Mouse (Mus musculus) CH12.LX (cell line): Measurements from ENCODE around the gene Zhx3. TPM values are rescaled to one million over a fixed set of nuclear protein-coding genes. Genes with fewer than 3 reads are reported as not detected.

Source experiments
- DNase-seq: peaks from one replicate; pipeline ENCODE4 v3.0.0-alpha.2; 2013; ENCODE audit errors: extremely low read depth
- H3K27ac ChIP-seq: 2 replicates; pipeline ENCODE4 v1.5.1; 2012; ENCODE audit warnings: low read depth, mild to moderate bottlenecking, control low read depth, moderate library complexity; ENCODE audit not compliant: insufficient read depth
- H3K27me3 ChIP-seq: replicated peaks from 2 replicates; pipeline ENCODE3; 2012; ENCODE audit warnings: inconsistent platforms
- H3K36me3 ChIP-seq, 2 experiments: replicated peaks in 1 of 2; 2 replicates each; pipeline versions ENCODE3 to v1.6.1; 2012; ENCODE audit warnings: inconsistent platforms in 1 of 2, low read length in 1 of 2, mild to moderate bottlenecking in 1 of 2, mixed read lengths in 1 of 2, moderate library complexity in 1 of 2; ENCODE audit not compliant: control insufficient read depth in 1 of 2, insufficient read depth in 1 of 2
- H3K4me1 ChIP-seq, 2 experiments: 2 replicates each; pipeline ENCODE4 v1.6.1; 2012; ENCODE audit warnings: inconsistent platforms in 1 of 2, moderate library complexity in 1 of 2; ENCODE audit not compliant: insufficient read depth in 2 of 2, control insufficient read depth in 1 of 2
- H3K4me2 ChIP-seq: 2 replicates; pipeline ENCODE4 v1.6.1; 2012; ENCODE audit warnings: low read depth, mild to moderate bottlenecking, control low read depth; ENCODE audit not compliant: poor library complexity, insufficient read depth, severe bottlenecking
- H3K4me3 ChIP-seq, 3 experiments: fragments of 150-350 bp in 1 of 3; sonication (generic) in 1 of 3; replicated peaks in 1 of 3; 2 replicates each; pipeline versions ENCODE3 to v1.5.1; 2011 to 2012; ENCODE audit warnings: low read depth in 2 of 3, low read length in 2 of 3, mild to moderate bottlenecking in 2 of 3, moderate library complexity in 2 of 3, control low read depth in 1 of 3, improper control_type of control experiment in 1 of 3, inconsistent platforms in 1 of 3, mixed read lengths in 1 of 3; ENCODE audit not compliant: poor library complexity in 1 of 3
- H3K79me2 ChIP-seq: replicated peaks from 2 replicates; pipeline ENCODE4 v1.6.1; 2012; ENCODE audit warnings: mild to moderate bottlenecking, moderate library complexity; ENCODE audit not compliant: control insufficient read depth, poor library complexity, insufficient read depth, severe bottlenecking; ENCODE audit errors: extremely low read depth
- H3K9ac ChIP-seq: 2 replicates; pipeline ENCODE4 v1.6.1; 2012; ENCODE audit warnings: low read depth, mild to moderate bottlenecking, control low read depth, moderate library complexity; ENCODE audit not compliant: insufficient read depth
- H3K9me3 ChIP-seq: replicated peaks from 2 replicates; pipeline ENCODE3; 2012; ENCODE audit warnings: low read length, inconsistent platforms, mixed read lengths
- BHLHE40 ChIP-seq: IDR thresholded peaks from 2 replicates; pipeline ENCODE4 v1.6.1; 2011; ENCODE audit warnings: mild to moderate bottlenecking, low read depth, low read length, improper control_type of control experiment
- CHD1 ChIP-seq: IDR thresholded peaks from 2 replicates; pipeline ENCODE4 v1.6.1; 2012; ENCODE audit warnings: low read depth, low read length, improper control_type of control experiment, inconsistent platforms
- CHD2 ChIP-seq: IDR thresholded peaks from 2 replicates; pipeline ENCODE4 v1.6.1; 2011; ENCODE audit warnings: low read length, improper control_type of control experiment
- CTCF ChIP-seq, 2 experiments: IDR thresholded peaks in 1 of 2; conservative IDR thresholded peaks in 1 of 2; 2 replicates each; pipeline ENCODE4 v1.5.1; 2011 to 2012; ENCODE audit warnings: low read depth in 2 of 2, low read length in 2 of 2, improper control_type of control experiment in 1 of 2, inconsistent platforms in 1 of 2, mild to moderate bottlenecking in 1 of 2, moderate library complexity in 1 of 2
- E2F4 ChIP-seq: IDR thresholded peaks from 2 replicates; pipeline ENCODE4 v1.6.1; 2011; ENCODE audit warnings: low read depth, low read length, improper control_type of control experiment; ENCODE audit not compliant: insufficient replicate concordance
- ELF1 ChIP-seq: IDR thresholded peaks from 2 replicates; pipeline ENCODE4 v1.6.1; 2014; ENCODE audit warnings: low read depth, mild to moderate bottlenecking, inconsistent platforms, low read length, improper control_type of control experiment
- EP300 ChIP-seq: IDR thresholded peaks from 2 replicates; pipeline ENCODE4 v1.6.1; 2011; ENCODE audit warnings: low read length, improper control_type of control experiment
- HCFC1 ChIP-seq: IDR thresholded peaks from 2 replicates; pipeline ENCODE4 v1.6.1; 2012; ENCODE audit warnings: low read depth, mild to moderate bottlenecking, inconsistent platforms, low read length, improper control_type of control experiment
- IRF4 ChIP-seq: IDR thresholded peaks from 2 replicates; pipeline ENCODE4 v1.6.1; 2014; ENCODE audit warnings: low read depth, mild to moderate bottlenecking, inconsistent platforms, low read length, improper control_type of control experiment
- JUN ChIP-seq: IDR thresholded peaks from 2 replicates; pipeline ENCODE4 v1.6.1; 2011; ENCODE audit warnings: low read depth, mild to moderate bottlenecking, low read length, improper control_type of control experiment, moderate library complexity; ENCODE audit not compliant: insufficient read depth
- JUND ChIP-seq: conservative IDR thresholded peaks from 2 replicates; pipeline ENCODE4 v1.6.1; 2011; ENCODE audit warnings: low read depth, low read length, improper control_type of control experiment
- KAT2A ChIP-seq: IDR thresholded peaks from 2 replicates; pipeline ENCODE4 v1.6.1; 2012; ENCODE audit warnings: low read length, improper control_type of control experiment, inconsistent platforms; ENCODE audit not compliant: insufficient replicate concordance
- MAFK ChIP-seq: IDR thresholded peaks from 2 replicates; pipeline ENCODE4 v1.6.1; 2011; ENCODE audit warnings: low read length, improper control_type of control experiment; ENCODE audit not compliant: insufficient replicate concordance
- MAX ChIP-seq: IDR thresholded peaks from 2 replicates; pipeline ENCODE4 v1.6.1; 2011; ENCODE audit warnings: low read length, improper control_type of control experiment
- MAZ ChIP-seq: IDR thresholded peaks from 2 replicates; pipeline ENCODE4 v1.6.1; 2012; ENCODE audit warnings: low read depth, mild to moderate bottlenecking, inconsistent platforms, low read length, improper control_type of control experiment, moderate library complexity
- NELFE ChIP-seq: IDR thresholded peaks from 2 replicates; pipeline ENCODE4 v1.6.1; 2011; ENCODE audit warnings: low read depth, low read length, improper control_type of control experiment
- POLR2A ChIP-seq: IDR thresholded peaks from 2 replicates; pipeline ENCODE4 v1.6.1; 2011; ENCODE audit warnings: low read depth, mild to moderate bottlenecking, improper control_type of control experiment, low read length
- SIN3A ChIP-seq: IDR thresholded peaks from 2 replicates; pipeline ENCODE4 v1.6.1; 2012; ENCODE audit warnings: low read length, improper control_type of control experiment, inconsistent platforms
- SMC3 ChIP-seq: IDR thresholded peaks from 2 replicates; pipeline ENCODE4 v1.6.1; 2011; ENCODE audit warnings: low read depth, low read length, improper control_type of control experiment
- TBP ChIP-seq: conservative IDR thresholded peaks from 2 replicates; pipeline ENCODE4 v1.6.1; 2011; ENCODE audit warnings: low read depth, low read length, improper control_type of control experiment
- USF2 ChIP-seq: conservative IDR thresholded peaks from 2 replicates; pipeline ENCODE4 v1.6.1; 2011; ENCODE audit warnings: low read depth, low read length, improper control_type of control experiment
- ZC3H11A ChIP-seq: IDR thresholded peaks from 2 replicates; pipeline ENCODE4 v1.6.1; 2012; ENCODE audit warnings: low read depth, mild to moderate bottlenecking, inconsistent platforms, low read length, improper control_type of control experiment
- ZMIZ1 ChIP-seq: IDR thresholded peaks from 2 replicates; pipeline ENCODE4 v1.6.1; 2012; ENCODE audit warnings: low read depth, mild to moderate bottlenecking, inconsistent platforms, low read length, improper control_type of control experiment
- dilution Hi-C: fragments of 300-500 bp; cut with MboI; formaldehyde crosslinking; loops from 2 replicates; pipeline ENCODE4 v1.14.3; 2020; ENCODE audit warnings: low sequenced_read_pairs; ENCODE audit not compliant: extremely low pct_unique_long_range_greater_than_20kb, extremely low pct_ligation_motif_present
- in situ Hi-C: fragments of 300-500 bp; cut with MboI; formaldehyde crosslinking; loops from 3 replicates; pipeline ENCODE4 v1.14.3; 2019; ENCODE audit warnings: low sequenced_read_pairs, low pct_ligation_motif_present, low pct_unique_long_range_greater_than_20kb, mixed read lengths
- polyA plus RNA-seq: library from polyadenylated mRNA; unstranded; fragments of >175 nt; gene quantifications from 2 replicates; pipeline ENCODE4 v1.2.1, GENCODE M21; 2012; ENCODE audit warnings: low read depth; ENCODE audit not compliant: insufficient read length
- total RNA-seq, 2 experiments: library from RNA; depleted of rRNA; stranded (reverse); fragments of 300-350 nt in 1 of 2; fragments of >200 nt in 1 of 2; gene quantifications; 2 replicates each; pipeline ENCODE4 v1.2.3; 2012 to 2014

Zhx3 gene
- total and polyA plus RNA-seq, 3 experiments: 1.3 to 4.2 (median 2.6) TPM

GRCm38 (mm10) chr2:160911558-160912201, 38.9 kb upstream of the Zhx3 start:
- Histone ChIP-seq H3K36me3 (no peaks in the 10 kb centered on the region), H3K9ac (no peak overlapping the region), H3K27me3 (peaks cover 9% of the 10 kb centered on the region), H3K27ac (no peak overlapping the region), H3K4me1 (peaks cover 9 to 16% of the 10 kb centered on the region in 2 experiments), H3K9me3 (peaks cover 10% of the 10 kb centered on the region), H3K79me2 (no peaks in the 10 kb centered on the region), H3K4me3 (no peak overlapping the region), H3K4me2 (no peak overlapping the region)
- in situ Hi-C loops (no loop called here), dilution Hi-C loops (no loop called here)
- DNase-seq: no peak
- TF ChIP-seq MAZ: no peak
- TF ChIP-seq HCFC1: no peak
- TF ChIP-seq MAX: no peak
- TF ChIP-seq TBP: no peak
- no peak for TF ChIP-seq NELFE
- TF ChIP-seq SIN3A: no peak
- no peak for TF ChIP-seq JUN
- no peak for TF ChIP-seq USF2
- TF ChIP-seq CTCF (conservative IDR thresholded peaks at IDR 0.05 in 1 of 2, IDR thresholded peaks at IDR 0.05 in 1 of 2; ENCODE audit: low read depth in 2 of 2, low read length in 2 of 2): no peak
- TF ChIP-seq E2F4: no peak
- TF ChIP-seq POLR2A: no peak
- TF ChIP-seq JUND: no peak
- no peak for TF ChIP-seq BHLHE40
- no peak for TF ChIP-seq EP300
- no peak for TF ChIP-seq MAFK
- TF ChIP-seq CHD1: no peak
- no peak for TF ChIP-seq SMC3
- TF ChIP-seq IRF4: no peak
- no peak for TF ChIP-seq KAT2A
- no peak for TF ChIP-seq ZC3H11A

GRCm38 (mm10) chr2:160910633-160911032, 37.8 kb upstream of the Zhx3 start:
- H3K4me3 ChIP-seq: no peak overlapping the region
- peaks cover 15% of the 10 kb centered on the region for H3K27me3 ChIP-seq
- TF ChIP-seq KAT2A: no peak
- no peak for TF ChIP-seq MAFK
- no peak for TF ChIP-seq CHD2
- no peak for TF ChIP-seq USF2
- TF ChIP-seq JUND: no peak
- no peak for TF ChIP-seq JUN
- no peak for TF ChIP-seq ZC3H11A
- no peak for TF ChIP-seq TBP
- TF ChIP-seq ELF1: no peak
- TF ChIP-seq E2F4: no peak
- no peak for TF ChIP-seq HCFC1
- TF ChIP-seq MAX: no peak
- TF ChIP-seq ZMIZ1: no peak
- H3K4me2 ChIP-seq: no peak overlapping the region
- peaks cover 10% of the 10 kb centered on the region for H3K9me3 ChIP-seq
- no peak overlapping the region for H3K27ac ChIP-seq
- H3K36me3 ChIP-seq: no peaks in the 10 kb centered on the region
- in situ Hi-C loops: no loop called here
- no peak overlapping the region for H3K9ac ChIP-seq
- no peaks in the 10 kb centered on the region for H3K79me2 ChIP-seq
- peaks cover 5 to 6% of the 10 kb centered on the region in 2 experiments; a peak in 3 of 4 replicates for H3K4me1 ChIP-seq
- dilution Hi-C loops: no loop called here
- no peak for DNase-seq
